Mouse (Mus musculus): ENCODE data around the gene Gm49368. TPM values are rescaled to one million over a fixed set of nuclear protein-coding genes. Genes with fewer than 3 reads are reported as not detected.

Gm49368 gene
- polyA plus RNA-seq, 1 experiment: not detected

- WGBS: 71% methylated on average over 8 of the region's 8 CpGs
- Histone ChIP-seq H3K27ac (ENCODE audit: insufficient read depth, low read depth, low read length) (no peak overlapping the region), H3K36me3 (ENCODE audit: control insufficient read depth, insufficient read depth, low read length) (no peaks in the 10 kb centered on the region), H3K27me3 (replicated peaks; ENCODE audit: control insufficient read depth, insufficient read depth, low read length) (no peaks in the 10 kb centered on the region), H3K4me3 (ENCODE audit: insufficient read depth, low read depth, low read length) (no peak overlapping the region), H3K4me1 (ENCODE audit: control insufficient read depth, insufficient read depth, low read length) (no peaks in the 10 kb centered on the region)
- TF ChIP-seq POLR2A (IDR thresholded peaks at IDR 0.05; ENCODE audit: low read depth, low read length) (no peak), CTCF (conservative IDR thresholded peaks at IDR 0.05; ENCODE audit: insufficient read depth, insufficient read length, low read depth, low read length) (no peak)
- no peak for DNase-seq
Observed at GRCm38 (mm10) chr7:128057860-128058259, 4.6 kb upstream of the Gm49368 start.

GRCm38 (mm10) chr7:128058576-128058975, 3.9 kb upstream of the Gm49368 start:
- Histone ChIP-seq H3K4me3 (ENCODE audit: insufficient read depth, low read depth, low read length) (no peak overlapping the region), H3K36me3 (ENCODE audit: control insufficient read depth, insufficient read depth, low read length) (no peaks in the 10 kb centered on the region), H3K27ac (ENCODE audit: insufficient read depth, low read depth, low read length) (no peak overlapping the region), H3K27me3 (replicated peaks; ENCODE audit: control insufficient read depth, insufficient read depth, low read length) (no peaks in the 10 kb centered on the region), H3K4me1 (ENCODE audit: control insufficient read depth, insufficient read depth, low read length) (no peaks in the 10 kb centered on the region)
- TF ChIP-seq POLR2A (IDR thresholded peaks at IDR 0.05; ENCODE audit: low read depth, low read length): no peak
- no peak for TF ChIP-seq CTCF (conservative IDR thresholded peaks at IDR 0.05; ENCODE audit: insufficient read depth, insufficient read length, low read depth, low read length)
- no peak for DNase-seq
- 76% methylated on average over 7 of the region's 7 CpGs for WGBS

GRCm38 (mm10) chr7:128059091-128059490, 3.4 kb upstream of the Gm49368 start:
- Histone ChIP-seq H3K36me3 (ENCODE audit: control insufficient read depth, insufficient read depth, low read length) (no peaks in the 10 kb centered on the region), H3K4me1 (ENCODE audit: control insufficient read depth, insufficient read depth, low read length) (no peaks in the 10 kb centered on the region), H3K27ac (ENCODE audit: insufficient read depth, low read depth, low read length) (no peak overlapping the region), H3K4me3 (ENCODE audit: insufficient read depth, low read depth, low read length) (no peak overlapping the region), H3K27me3 (replicated peaks; ENCODE audit: control insufficient read depth, insufficient read depth, low read length) (no peaks in the 10 kb centered on the region)
- WGBS: 78% methylated on average over 4 of the region's 4 CpGs
- DNase-seq: no peak
- TF ChIP-seq CTCF (conservative IDR thresholded peaks at IDR 0.05; ENCODE audit: insufficient read depth, insufficient read length, low read depth, low read length): no peak

GRCm38 (mm10) chr7:128063211-128063781, 813 bp downstream of the Gm49368 start:
- DNase-seq: no peak
- no peak overlapping the region for H3K4me3 ChIP-seq (ENCODE audit: insufficient read depth, low read depth, low read length)
- TF ChIP-seq POLR2A (IDR thresholded peaks at IDR 0.05; ENCODE audit: low read depth, low read length) (no peak), CTCF (conservative IDR thresholded peaks at IDR 0.05; ENCODE audit: insufficient read depth, insufficient read length, low read depth, low read length) (no peak)
- 90% methylated on average over 6 of the region's 6 CpGs for WGBS
- no peaks in the 10 kb centered on the region for H3K27me3 ChIP-seq (replicated peaks; ENCODE audit: control insufficient read depth, insufficient read depth, low read length)
- H3K4me1 ChIP-seq (ENCODE audit: control insufficient read depth, insufficient read depth, low read length): no peaks in the 10 kb centered on the region
- no peak overlapping the region for H3K27ac ChIP-seq (ENCODE audit: insufficient read depth, low read depth, low read length)
- no peaks in the 10 kb centered on the region for H3K36me3 ChIP-seq (ENCODE audit: control insufficient read depth, insufficient read depth, low read length)

GRCm38 (mm10) chr7:128065547-128065946, 3.1 kb downstream of the Gm49368 start:
- no peak for DNase-seq
- TF ChIP-seq CTCF (conservative IDR thresholded peaks at IDR 0.05; ENCODE audit: insufficient read depth, insufficient read length, low read depth, low read length) (no peak), POLR2A (IDR thresholded peaks at IDR 0.05; ENCODE audit: low read depth, low read length) (no peak)
- Histone ChIP-seq H3K27ac (ENCODE audit: insufficient read depth, low read depth, low read length) (no peak overlapping the region), H3K4me3 (ENCODE audit: insufficient read depth, low read depth, low read length) (no peak overlapping the region), H3K36me3 (ENCODE audit: control insufficient read depth, insufficient read depth, low read length) (no peaks in the 10 kb centered on the region), H3K4me1 (ENCODE audit: control insufficient read depth, insufficient read depth, low read length) (no peaks in the 10 kb centered on the region), H3K27me3 (replicated peaks; ENCODE audit: control insufficient read depth, insufficient read depth, low read length) (no peaks in the 10 kb centered on the region)
- 75% methylated on average over 5 of the region's 5 CpGs for WGBS

- TF ChIP-seq CTCF (conservative IDR thresholded peaks at IDR 0.05; ENCODE audit: insufficient read depth, insufficient read length, low read depth, low read length) (no peak), POLR2A (IDR thresholded peaks at IDR 0.05; ENCODE audit: low read depth, low read length) (no peak)
- no peak overlapping the region for H3K4me3 ChIP-seq (ENCODE audit: insufficient read depth, low read depth, low read length)
- 77% methylated on average over 3 of the region's 3 CpGs for WGBS
Observed at GRCm38 (mm10) chr7:128067847-128068246, 5.4 kb downstream of the Gm49368 start.

GRCm38 (mm10) chr7:128069844-128070243, 7.4 kb downstream of the Gm49368 start:
- DNase-seq: no peak
- TF ChIP-seq CTCF (conservative IDR thresholded peaks at IDR 0.05; ENCODE audit: insufficient read depth, insufficient read length, low read depth, low read length) (no peak), POLR2A (IDR thresholded peaks at IDR 0.05; ENCODE audit: low read depth, low read length) (no peak)

More at GRCm38 (mm10) chr7:128067847-128068246, 5.4 kb downstream of the Gm49368 start:
- H3K27me3 ChIP-seq (replicated peaks; ENCODE audit: control insufficient read depth, insufficient read depth, low read length): no peaks in the 10 kb centered on the region
- H3K4me1 ChIP-seq (ENCODE audit: control insufficient read depth, insufficient read depth, low read length): no peaks in the 10 kb centered on the region
- DNase-seq: no peak
- H3K36me3 ChIP-seq (ENCODE audit: control insufficient read depth, insufficient read depth, low read length): no peaks in the 10 kb centered on the region
- H3K27ac ChIP-seq (ENCODE audit: insufficient read depth, low read depth, low read length): no peak overlapping the region

More at GRCm38 (mm10) chr7:128069844-128070243, 7.4 kb downstream of the Gm49368 start:
- 79% methylated on average over 2 of the region's 2 CpGs for WGBS
- Histone ChIP-seq H3K27me3 (replicated peaks; ENCODE audit: control insufficient read depth, insufficient read depth, low read length) (no peaks in the 10 kb centered on the region), H3K36me3 (ENCODE audit: control insufficient read depth, insufficient read depth, low read length) (no peaks in the 10 kb centered on the region), H3K27ac (ENCODE audit: insufficient read depth, low read depth, low read length) (no peak overlapping the region), H3K4me1 (ENCODE audit: control insufficient read depth, insufficient read depth, low read length) (no peaks in the 10 kb centered on the region), H3K4me3 (ENCODE audit: insufficient read depth, low read depth, low read length) (no peak overlapping the region)

All from kidney, adult 2 months (tissue).